Mouse (Mus musculus) Patski (cell line): ENCODE measurements at regions not wholly inside any gene's neighbourhood (a gene's known extent, or its start where the extent isn't known, plus 50 kb on each side); places are given as distances from the start of the nearest gene placed in this dataset.
"Not testable (repeated sequence)": the region's sequence is repeated elsewhere in the genome, so short reads cannot be mapped to it uniquely, and the experiment has no call there.

Experiments used
- ATAC-seq: fragments of 100-300 bp; one replicate; pipeline ENCODE4 v1.8.0; 2021
- CTCF ChIA-PET: fragments of 350-600 bp; sonication (Branson Sonifier 250); formaldehyde crosslinking; loops from one replicate; lab custom pipeline; 2022; ENCODE audit warnings: inconsistent platforms; lab: Charles Lee
- POLR2A ChIA-PET: fragments of 350-600 bp; sonication (Branson Sonifier 250); formaldehyde crosslinking; loops from one replicate; lab custom pipeline; 2022; ENCODE audit warnings: antibody characterized with exemption, inconsistent platforms; lab: Charles Lee
- DNase-seq: peaks from one replicate; pipeline ENCODE4 v3.0.0-alpha.2; 2011; ENCODE audit warnings: low read depth, low spot score
- H3K27me3 ChIP-seq: fragments of 371-371 bp; one replicate; pipeline ENCODE4 v1.5.1; 2021
- CTCF ChIP-seq: fragments of 100-300 bp; IDR thresholded peaks from one replicate; pipeline ENCODE4 v1.5.1; 2021
- in situ Hi-C: fragments of 300-500 bp; cut with MboI; formaldehyde crosslinking; loops from 3 replicates; pipeline ENCODE4 v1.11.1; 2018; ENCODE audit warnings: low pct_unique_long_range_greater_than_20kb, mixed read lengths

DNA sequence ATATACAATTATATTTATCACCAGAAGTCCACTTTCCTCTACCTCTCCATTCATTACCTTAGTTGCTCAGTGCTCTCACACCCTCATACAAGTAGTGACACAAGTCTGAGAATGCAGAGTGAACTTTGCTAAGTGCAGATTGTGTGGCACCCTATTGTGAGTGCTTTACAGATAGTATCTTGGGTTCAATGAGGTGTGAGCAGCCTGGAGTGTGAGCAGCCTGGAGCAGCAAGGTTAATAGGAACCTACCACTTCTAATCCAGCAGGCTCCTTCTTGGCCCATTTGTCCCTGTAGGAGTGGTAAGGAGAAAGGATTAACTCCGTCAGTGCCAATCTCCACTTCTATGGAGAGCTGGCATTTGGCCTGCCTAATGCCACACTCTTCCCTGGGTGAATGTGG lies 192.4 kb upstream of the Gm37988 start:
- ChIA-PET POLR2A (no interaction called here), CTCF (no interaction called here)
- H3K27me3 ChIP-seq, result no peaks in the 10 kb centered on the region
- in situ Hi-C loops, result no loop called here
- TF ChIP-seq CTCF, result no peak
- no peak for DNase-seq
- ATAC-seq, result no peak

DNA sequence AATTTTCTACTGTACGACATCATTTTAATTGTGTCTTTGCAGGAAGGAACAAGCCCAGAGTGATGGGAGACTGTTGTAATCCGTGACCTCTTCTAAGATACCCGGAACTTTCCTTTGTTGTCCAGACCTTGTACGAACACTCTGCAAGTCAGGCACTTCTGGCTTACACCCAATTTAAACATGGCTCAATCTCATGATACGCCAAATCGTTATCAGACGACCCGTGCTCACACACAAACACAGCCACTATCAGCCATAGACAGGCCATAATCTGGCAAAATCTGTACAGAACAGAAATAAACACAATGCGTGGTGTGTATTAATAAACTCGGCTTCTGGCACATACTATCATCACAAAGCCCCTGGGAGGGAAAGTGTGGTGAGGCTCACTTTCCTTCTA lies 190.2 kb upstream of the Gm37988 start:
- CTCF ChIA-PET, result no interaction called here
- H3K27me3 ChIP-seq, result no peaks in the 10 kb centered on the region
- POLR2A ChIA-PET, result no interaction called here
- in situ Hi-C loops, result no loop called here
- ATAC-seq (no peak), DNase-seq (no peak)
- TF ChIP-seq CTCF, result no peak

DNA sequence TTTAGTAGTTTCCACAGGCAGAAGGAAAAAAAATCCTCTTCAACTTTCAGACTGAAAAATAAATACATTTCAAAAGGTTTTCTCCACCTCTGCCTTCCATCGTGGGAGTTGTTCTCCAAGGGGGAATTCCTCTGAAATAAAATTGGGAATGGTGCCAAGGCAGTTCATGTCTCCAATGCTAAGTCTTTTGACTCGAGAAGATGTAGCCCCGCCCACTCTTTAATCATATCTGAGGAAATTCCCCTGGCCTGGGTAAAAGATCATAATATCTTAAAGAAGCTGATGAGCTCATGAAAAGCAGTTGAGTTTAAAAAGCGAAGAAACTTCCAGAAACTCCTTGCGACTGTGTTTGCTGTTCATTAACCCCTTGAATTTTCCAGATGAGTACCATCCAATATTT lies 185.3 kb upstream of the Gm37988 start:
- DNase-seq, result peak; percentile 3
- TF ChIP-seq CTCF, result no peak
- in situ Hi-C loops, result no loop called here
- POLR2A ChIA-PET, result no interaction called here
- H3K27me3 ChIP-seq, result no peaks in the 10 kb centered on the region
- CTCF ChIA-PET, result interaction anchor here (1.2 kb wide), 1 partner anchor 45 kb away, joined by 3 read pairs; no protein-coding TSS in a partner anchor
- no peak for ATAC-seq

- no peaks in the 10 kb centered on the region for H3K27me3 ChIP-seq
- DNase-seq, result no peak
- no peak for ATAC-seq
- ChIA-PET CTCF (interaction anchor here (1.2 kb wide), 1 partner anchor 44 kb away, joined by 3 read pairs; no protein-coding TSS in a partner anchor), POLR2A (no interaction called here)
- in situ Hi-C loops, result no loop called here
- no peak for TF ChIP-seq CTCF
Measured at GRCm38 (mm10) chr1:4623268-4623667, 184.4 kb upstream of the Gm37988 start.

GRCm38 (mm10) chr1:4653937-4654336 lies 153.8 kb upstream of the Gm37988 start:
- ChIA-PET CTCF (interaction anchor here (0.9 kb wide), 1 partner anchor 11 kb away, joined by 3 read pairs; no protein-coding TSS in a partner anchor), POLR2A (no interaction called here)
- no peak for TF ChIP-seq CTCF
- ATAC-seq (no peak), DNase-seq (no peak)
- no peaks in the 10 kb centered on the region for H3K27me3 ChIP-seq
- in situ Hi-C loops, result no loop called here

DNA sequence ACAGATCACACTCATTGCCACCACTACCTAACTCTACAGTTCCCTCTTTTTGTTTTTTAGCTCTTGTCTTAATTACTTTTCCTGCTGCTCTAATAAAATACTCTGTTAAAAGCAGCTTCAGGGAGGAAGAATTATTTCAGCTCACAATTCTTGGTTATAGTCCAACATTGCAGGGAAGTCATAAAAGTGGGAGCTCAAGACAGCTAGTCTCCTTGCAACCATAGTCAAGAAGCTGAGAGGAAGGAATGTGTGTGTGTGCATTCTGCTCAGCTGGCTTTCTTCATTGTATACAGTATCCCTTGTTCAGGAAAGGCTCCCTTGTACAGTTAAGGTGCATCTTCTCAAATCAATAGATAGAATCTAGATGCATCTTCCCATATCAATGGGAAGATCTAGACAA lies 152.4 kb upstream of the Gm37988 start:
- no peaks in the 10 kb centered on the region for H3K27me3 ChIP-seq
- ATAC-seq (no peak), DNase-seq (no peak)
- in situ Hi-C loops, result no loop called here
- CTCF ChIA-PET, result no interaction called here
- POLR2A ChIA-PET, result no interaction called here
- TF ChIP-seq CTCF, result no peak

DNA sequence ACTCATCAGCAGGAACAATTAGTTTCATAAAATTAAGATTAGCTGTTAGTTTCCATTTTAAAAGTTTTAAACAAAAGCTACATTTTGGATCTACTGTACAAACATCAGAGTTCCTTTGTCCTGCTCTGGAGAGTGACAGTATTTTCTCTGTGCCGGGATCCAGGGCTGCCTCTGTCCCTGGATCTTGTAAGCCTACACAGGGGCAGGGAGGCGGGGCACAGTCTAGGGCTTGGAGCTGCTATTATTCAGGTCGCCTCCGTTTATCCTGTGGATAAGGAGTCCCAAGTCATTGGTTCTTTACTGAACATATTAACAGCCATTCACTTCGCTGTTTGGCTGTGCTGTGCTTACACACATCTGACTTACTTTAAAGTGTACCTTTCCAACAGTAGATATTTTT lies 150.8 kb upstream of the Gm37988 start:
- POLR2A ChIA-PET, result no interaction called here

GRCm38 (mm10) chr1:4660081-4660480 lies 147.6 kb upstream of the Gm37988 start:
- H3K27me3 ChIP-seq, in situ Hi-C loops, POLR2A ChIA-PET, DNase-seq, ATAC-seq, CTCF ChIA-PET: not testable (repeated sequence)

More for the DNA sequence above, 150.8 kb upstream of the Gm37988 start:
- no peak for DNase-seq
- H3K27me3 ChIP-seq, result no peaks in the 10 kb centered on the region
- no peak for TF ChIP-seq CTCF
- CTCF ChIA-PET, result interaction anchor here (1.3 to 1.8 kb wide), 3 partner anchors 13 to 66 kb away, joined by 3 to 4 read pairs (median 4); no protein-coding TSS in a partner anchor
- ATAC-seq, result no peak
- in situ Hi-C loops, result no loop called here

DNA sequence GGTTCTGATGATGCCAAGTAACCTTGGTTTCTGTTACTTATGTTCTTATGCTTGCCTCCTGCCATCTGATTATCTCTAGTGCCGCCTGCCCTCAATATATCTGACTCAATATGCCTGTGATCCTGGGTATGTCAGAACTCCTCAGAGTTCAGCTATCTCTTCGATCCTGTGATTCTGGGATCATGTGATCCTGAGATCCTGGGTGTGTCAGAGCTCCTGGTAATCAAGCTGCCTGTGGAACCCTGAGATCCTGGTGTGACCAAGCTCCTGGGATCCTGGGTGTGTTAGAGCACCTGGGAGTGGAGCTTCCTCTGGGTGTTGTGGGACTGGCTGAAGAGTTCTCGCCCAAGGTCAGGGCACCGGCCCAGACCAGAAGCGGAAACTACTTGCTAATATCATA lies 147.1 kb upstream of the Gm37988 start:
- in situ Hi-C loops, POLR2A ChIA-PET, CTCF ChIA-PET, H3K27me3 ChIP-seq, DNase-seq, ATAC-seq: not testable (repeated sequence)

- ChIA-PET POLR2A (no interaction called here), CTCF (interaction anchor here (1.0 kb wide), 1 partner anchor 167 kb away, joined by 3 read pairs; no protein-coding TSS in a partner anchor)
- TF ChIP-seq CTCF, result no peak
- ATAC-seq, result no peak
- in situ Hi-C loops, result no loop called here
- DNase-seq, result no peak
- no peaks in the 10 kb centered on the region for H3K27me3 ChIP-seq
Measured at GRCm38 (mm10) chr1:4661761-4662160, 145.9 kb upstream of the Gm37988 start.

- TF ChIP-seq CTCF, result peak; percentile 43
- H3K27me3 ChIP-seq, result no peaks in the 10 kb centered on the region
- POLR2A ChIA-PET, result no interaction called here
- ATAC-seq (peak; percentile 31), DNase-seq (no peak)
- CTCF ChIA-PET, result interaction anchor here (0.8 to 1.4 kb wide), 3 partner anchors 13 to 154 kb away, joined by 3 to 5 read pairs (median 4); no protein-coding TSS in a partner anchor
- in situ Hi-C loops, result loop anchor here (5.0 kb wide), 1 partner anchor 98 kb away; no protein-coding TSS in a partner anchor
Measured at GRCm38 (mm10) chr1:4669732-4670131, 138.0 kb upstream of the Gm37988 start.
